In genomic region chr8:110722414-110723011, GRCm38 (mm10) we compare ENCODE assay signal across 8 mouse cellular contexts. TPM values are rescaled to one million over a fixed set of nuclear protein-coding genes. Genes with fewer than 3 reads are reported as not detected.
DNase-seq lines count a peak whose midpoint lies in the region; ATAC-seq and TF ChIP-seq lines count a peak whose summit lies in the region.

No protein-coding gene starts in this region.

- no peaks in the 10 kb centered on the region for H3K9me3 ChIP-seq in forebrain, embryonic 10.5 days
- H3K9me3 ChIP-seq in intestine, embryonic 16.5 days (ENCODE audit: control insufficient read depth, low read length) = no peaks in the 10 kb centered on the region
- H3K9me3 ChIP-seq in neural tube, embryonic 13.5 days = no peaks in the 10 kb centered on the region

- no peaks in the 10 kb centered on the region for H3K36me3 ChIP-seq in liver, adult 2 months (ENCODE audit: control insufficient read depth, insufficient read depth, low read length)
- H3K36me3 ChIP-seq in forebrain, embryonic 10.5 days (replicated peaks) = peaks cover 46% of the 10 kb centered on the region
- H3K36me3 ChIP-seq in intestine, embryonic 16.5 days (ENCODE audit: control insufficient read depth, insufficient read depth, low read length) = no peaks in the 10 kb centered on the region
- peaks cover 18% of the 10 kb centered on the region for H3K36me3 ChIP-seq in neural tube, embryonic 13.5 days

- no peak overlapping the region for H3K27ac ChIP-seq in liver, adult 2 months (replicated peaks; ENCODE audit: insufficient read depth, low read depth, low read length)
- peak overlapping the region; percentile 93 for H3K27ac ChIP-seq in forebrain, embryonic 10.5 days
- H3K27ac ChIP-seq in intestine, embryonic 16.5 days (ENCODE audit: low read length) = no peak overlapping the region
- peak overlapping the region; percentile 96 for H3K27ac ChIP-seq in neural tube, embryonic 13.5 days (replicated peaks)

- no peaks in the 10 kb centered on the region; the same call in 1 of the 2 replicates for H3K4me1 ChIP-seq in liver, adult 2 months (ENCODE audit: control insufficient read depth, insufficient read depth, low read length)
- peaks cover 87% of the 10 kb centered on the region for H3K4me1 ChIP-seq in forebrain, embryonic 10.5 days
- H3K4me1 ChIP-seq in intestine, embryonic 16.5 days (ENCODE audit: control insufficient read depth, insufficient read depth, low read length) = peaks cover 52% of the 10 kb centered on the region
- H3K4me1 ChIP-seq in neural tube, embryonic 13.5 days (replicated peaks) = peaks cover 82% of the 10 kb centered on the region

- peak overlapping the region; percentile 76; the same call in 1 of the 2 replicates for H3K4me3 ChIP-seq in liver, adult 2 months (ENCODE audit: insufficient read depth, low read depth, low read length)
- peak overlapping the region; percentile 82 for H3K4me3 ChIP-seq in forebrain, embryonic 10.5 days
- peak overlapping the region; percentile 71 for H3K4me3 ChIP-seq in intestine, embryonic 16.5 days (ENCODE audit: low read length)
- peak overlapping the region; percentile 87 for H3K4me3 ChIP-seq in neural tube, embryonic 13.5 days

- H3K27me3 ChIP-seq in liver, adult 2 months (ENCODE audit: control insufficient read depth, insufficient read depth, low read length) = no peaks in the 10 kb centered on the region
- peaks cover 17% of the 10 kb centered on the region for H3K27me3 ChIP-seq in forebrain, embryonic 10.5 days (ENCODE audit: poor library complexity, severe bottlenecking)
- no peaks in the 10 kb centered on the region for H3K27me3 ChIP-seq in intestine, embryonic 16.5 days (replicated peaks; ENCODE audit: control insufficient read depth, insufficient read depth, low read length)
- no peaks in the 10 kb centered on the region for H3K27me3 ChIP-seq in neural tube, embryonic 13.5 days

- WGBS in liver, adult 2 months = 63% methylated on average over 11 of the region's 11 CpGs
- WGBS in forebrain, embryonic 10.5 days = 66% methylated on average over 11 of the region's 11 CpGs
- 47% methylated on average over 11 of the region's 11 CpGs for WGBS in intestine, embryonic 16.5 days
- 42% methylated on average over 11 of the region's 11 CpGs for WGBS in neural tube, embryonic 13.5 days

- ATAC-seq in intestine, embryonic 16.5 days = no peak
- no peak for ATAC-seq in neural tube, embryonic 13.5 days (ENCODE audit: low read depth)

- H3K79me2 ChIP-seq in liver, adult 2 months (ENCODE audit: control insufficient read depth, insufficient read depth, low read length) = no peaks in the 10 kb centered on the region

- peak overlapping the region; percentile 63 for H3K4me2 ChIP-seq in intestine, embryonic 16.5 days (ENCODE audit: low read depth, low read length)
- H3K4me2 ChIP-seq in neural tube, embryonic 13.5 days = peak overlapping the region; percentile 86

- no peak for TF ChIP-seq POLR2A in liver, adult 2 months (IDR thresholded peaks at IDR 0.05; ENCODE audit: extremely low read depth, insufficient read depth, low read length)

- no peak for TF ChIP-seq CTCF in liver, adult 2 months (IDR thresholded peaks at IDR 0.05; ENCODE audit: low read depth, low read length)

- H3K9ac ChIP-seq in liver, adult 2 months (ENCODE audit: low read depth, low read length) = peak overlapping the region; percentile 79; the same call in 1 of the 2 replicates
- peak overlapping the region; percentile 88 for H3K9ac ChIP-seq in intestine, embryonic 16.5 days (ENCODE audit: low read depth, low read length)
- peak overlapping the region; percentile 98 for H3K9ac ChIP-seq in neural tube, embryonic 13.5 days

- DNase-seq in liver, adult 2 months (ENCODE audit: extremely low read depth, low read depth, low spot score) = no peak
- DNase-seq in liver = no peak
- no peak for DNase-seq in forebrain, embryonic 10.5 days (ENCODE audit: extremely low spot score, low spot score)
- DNase-seq in adrenal gland, postnatal 36 days = no peak
- DNase-seq in yolk sac, embryonic 10.5 days (ENCODE audit: low spot score) = no peak
- no peak for DNase-seq in adrenal gland, postnatal 14 days

RNA-seq across cellular contexts. Expression of gene Mtss1l, which starts 1.2 kb away (rescaled TPM):
- total RNA-seq in liver, adult 2 months (2014; rRNA removed) = 0.55 and 0.94 TPM in 2 replicates
- polyA plus RNA-seq in liver, adult 2 months (2012; rRNA removed) = 2.5 and 3.7 TPM in 2 replicates
- 5.4 and 5.6 TPM in 2 replicates for polyA plus RNA-seq in forebrain, embryonic 10.5 days (2016; fragmentation: Nextera tagmentation; extraction: Ambion mirVana)
- 3.3 and 4.0 TPM in 2 replicates for polyA plus RNA-seq in intestine, embryonic 16.5 days (2015; fragmentation: Nextera tagmentation; extraction: Ambion mirVana)
- polyA plus RNA-seq in neural tube, embryonic 13.5 days (2015; fragmentation: Nextera tagmentation; extraction: Ambion mirVana) = 13.3 and 14.0 TPM in 2 replicates
- total RNA-seq in adrenal gland, postnatal 36 days (2021) = 10 to 100 TPM; 20.8 to 23.1 TPM
- total RNA-seq in adrenal gland, postnatal 14 days (2021) = 25.2 and 25.8 TPM in 2 replicates

Comparison
In these comparisons a context has a peak if more than half of its experiments do, and no peak if none do; other contexts are left out.
1. H3K27ac ChIP-seq: peak in forebrain, embryonic 10.5 days (single experiment) and neural tube, embryonic 13.5 days (single experiment); none in liver, adult 2 months (single experiment) and intestine, embryonic 16.5 days (single experiment).
2. Peak in every context shown above with its lines, with median percentiles within 50 percentile points of each other: H3K4me3 ChIP-seq and H3K9ac ChIP-seq.